Mouse (Mus musculus): Measurements from ENCODE around the gene Tars2. TPM values are rescaled to one million over a fixed set of nuclear protein-coding genes. Genes with fewer than 3 reads are reported as not detected.
A peak's percentile ranks its signal among the peaks of the same experiment; 100 is the strongest.

The Tars2 gene
- polyA plus RNA-seq, 1 experiment: 21.3 TPM

DNA sequence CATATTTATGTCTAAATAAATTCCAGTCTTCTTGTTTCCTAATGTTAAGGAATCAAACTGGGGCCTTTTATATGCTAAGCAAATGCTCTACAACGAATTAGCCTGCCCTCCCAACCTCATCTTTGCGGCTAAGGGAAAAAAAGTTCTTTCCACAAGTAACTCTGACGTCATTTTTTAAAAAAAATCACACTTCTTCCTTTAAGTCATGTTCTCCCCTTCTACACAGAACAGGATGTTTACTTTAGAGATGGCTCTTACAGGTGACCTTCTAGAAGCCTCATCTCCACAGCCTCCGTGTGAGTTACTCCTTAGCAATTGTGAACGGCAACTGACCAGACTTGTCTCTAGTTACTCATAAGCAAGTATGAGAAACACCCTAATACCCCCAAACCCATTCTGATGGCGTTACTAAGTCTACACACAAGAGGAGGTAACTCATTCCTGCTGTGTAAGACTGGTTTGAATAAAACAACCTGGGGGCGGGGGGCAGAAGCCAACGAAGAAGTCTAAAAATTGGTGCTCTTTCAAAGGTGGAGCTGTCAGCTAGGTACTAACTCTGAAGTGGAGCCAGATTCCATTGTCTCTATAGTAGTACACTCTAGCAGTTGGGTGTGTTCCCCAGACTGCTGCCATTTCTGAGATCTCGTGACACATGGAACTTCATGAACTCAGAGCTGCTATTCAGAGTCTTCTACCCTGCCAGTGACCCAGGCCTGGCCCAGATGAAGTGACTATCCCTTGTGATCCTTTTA is 1.4 kb downstream of the Tars2 start:
- peaks cover under 1% of the 10 kb centered on the region for H3K36me3 ChIP-seq (ENCODE audit: control insufficient read depth, insufficient read depth, low read length)
- H3K4me1 ChIP-seq (ENCODE audit: control insufficient read depth, insufficient read depth, insufficient read length, low read length): peaks cover 5% of the 10 kb centered on the region; the same call in 1 of the 2 replicates
- H3K4me3 ChIP-seq (ENCODE audit: low read depth, low read length): no peak overlapping the region
- no peak for TF ChIP-seq POLR2A (IDR thresholded peaks at IDR 0.05; ENCODE audit: low read depth, low read length)
- TF ChIP-seq CTCF (IDR thresholded peaks at IDR 0.05; ENCODE audit: extremely low read depth, insufficient read length, insufficient replicate concordance, low read depth, low read length): no peak
- WGBS: 36% methylated on average over 9 of the region's 9 CpGs
- H3K27ac ChIP-seq (ENCODE audit: insufficient read depth, low read depth, low read length): no peak overlapping the region
- H3K27me3 ChIP-seq (ENCODE audit: control insufficient read depth, insufficient read depth, low read length): no peaks in the 10 kb centered on the region

DNA sequence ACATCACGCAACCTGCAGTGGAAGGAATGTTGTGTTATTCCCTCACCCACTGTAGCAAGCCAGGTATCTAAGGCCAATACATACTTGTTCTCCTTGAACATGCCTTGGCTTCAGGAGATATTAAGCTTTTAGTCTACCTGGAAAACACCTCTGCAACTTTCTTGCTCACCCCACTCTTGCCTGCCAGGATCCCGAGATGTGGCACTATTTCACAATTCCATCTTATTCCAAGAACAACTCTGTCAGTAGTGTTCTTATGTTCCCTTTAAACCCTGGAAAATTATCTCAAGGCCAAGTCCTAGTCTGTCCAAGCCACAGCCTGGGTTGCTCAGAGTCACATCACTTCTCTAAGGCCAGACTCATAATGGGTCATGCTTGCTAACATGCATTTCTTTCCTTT is 3.2 kb downstream of the Tars2 start:
- TF ChIP-seq POLR2A (IDR thresholded peaks at IDR 0.05; ENCODE audit: low read depth, low read length) (no peak), CTCF (IDR thresholded peaks at IDR 0.05; ENCODE audit: extremely low read depth, insufficient read length, insufficient replicate concordance, low read depth, low read length) (no peak)
- Histone ChIP-seq H3K4me1 (ENCODE audit: control insufficient read depth, insufficient read depth, insufficient read length, low read length) (peaks cover 5% of the 10 kb centered on the region; the same call in 1 of the 2 replicates), H3K36me3 (ENCODE audit: control insufficient read depth, insufficient read depth, low read length) (peaks cover 5% of the 10 kb centered on the region; the same call in 1 of the 2 replicates), H3K27me3 (ENCODE audit: control insufficient read depth, insufficient read depth, low read length) (no peaks in the 10 kb centered on the region), H3K27ac (ENCODE audit: insufficient read depth, low read depth, low read length) (no peak overlapping the region), H3K4me3 (ENCODE audit: low read depth, low read length) (no peak overlapping the region)
- WGBS: 61% methylated on average over 2 of the region's 2 CpGs

DNA sequence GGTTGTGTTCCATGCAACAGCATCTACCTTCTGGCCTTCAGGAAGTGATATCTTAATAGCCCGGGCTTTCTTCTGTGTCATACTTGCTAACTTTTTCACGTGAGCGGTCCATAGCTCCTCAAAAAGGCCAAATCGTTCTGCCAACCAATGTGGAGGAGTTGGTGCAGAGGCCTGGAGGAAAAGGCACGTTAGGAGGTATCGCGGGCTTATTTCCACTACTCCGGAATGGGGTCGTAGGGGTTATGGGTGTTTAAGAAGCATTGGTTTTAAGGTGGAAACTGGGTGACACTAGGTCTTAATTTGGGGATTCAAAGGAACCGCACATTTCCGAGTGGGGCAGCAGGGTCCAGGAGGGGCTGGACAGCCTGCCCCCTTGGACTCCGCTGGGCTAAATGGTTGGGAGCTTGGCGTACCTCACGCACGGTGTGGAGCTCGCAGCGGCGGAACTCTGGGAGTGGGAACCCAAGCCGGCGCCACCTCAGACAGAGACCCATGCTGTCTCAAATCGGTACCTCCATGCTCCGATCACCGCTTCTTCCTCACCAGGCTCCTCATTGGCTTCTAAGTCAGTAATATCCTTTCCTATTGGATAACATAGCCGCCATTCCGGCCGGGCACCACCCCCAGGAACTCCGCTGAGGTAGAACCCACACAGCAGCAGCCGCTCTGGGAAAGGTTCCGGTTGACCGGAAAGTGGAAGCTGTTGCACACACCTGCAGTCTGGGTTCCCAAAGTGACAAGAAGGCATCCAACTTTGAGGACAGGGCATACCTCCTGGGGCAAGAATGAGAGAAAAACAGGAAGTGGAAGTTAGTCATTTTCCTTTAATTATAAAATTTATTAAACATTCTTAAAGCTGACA is 5.4 kb downstream of the Tars2 start:
- H3K4me1 ChIP-seq (ENCODE audit: control insufficient read depth, insufficient read depth, insufficient read length, low read length): peaks cover 5% of the 10 kb centered on the region; the same call in 1 of the 2 replicates
- WGBS: under 1% methylated on average over 30 of the region's 30 CpGs
- no peaks in the 10 kb centered on the region for H3K27me3 ChIP-seq (ENCODE audit: control insufficient read depth, insufficient read depth, low read length)
- peak overlapping the region; percentile 7; the same call in 1 of the 2 replicates for H3K27ac ChIP-seq (ENCODE audit: insufficient read depth, low read depth, low read length)
- TF ChIP-seq POLR2A (IDR thresholded peaks at IDR 0.05; ENCODE audit: low read depth, low read length) (peak; percentile 41; the same call in 1 of the 2 replicates), CTCF (IDR thresholded peaks at IDR 0.05; ENCODE audit: extremely low read depth, insufficient read length, insufficient replicate concordance, low read depth, low read length) (no peak)
- H3K36me3 ChIP-seq (ENCODE audit: control insufficient read depth, insufficient read depth, low read length): peaks cover 24% of the 10 kb centered on the region
- H3K4me3 ChIP-seq (ENCODE audit: low read depth, low read length): peak overlapping the region; percentile 99

DNA sequence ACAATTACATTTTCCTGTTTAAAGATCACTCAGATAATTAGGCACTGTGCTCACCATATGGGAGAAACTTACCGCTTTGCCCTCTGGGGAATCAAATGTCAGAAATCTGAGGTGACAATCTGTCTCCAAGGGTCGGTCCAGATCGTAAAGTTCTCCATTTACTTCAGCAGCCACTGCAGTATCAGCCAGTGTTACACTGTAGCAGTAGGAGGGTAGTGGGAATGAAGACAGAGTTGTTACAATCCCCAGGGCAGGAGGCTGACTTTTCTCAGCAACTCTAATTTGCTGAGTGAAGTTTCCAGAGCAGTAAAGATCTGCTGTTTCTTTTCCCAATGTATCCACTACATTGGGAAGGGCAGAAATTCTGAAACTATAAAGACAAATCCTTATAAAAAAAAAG is 7.1 kb downstream of the Tars2 start:
- no peak overlapping the region for H3K27ac ChIP-seq (ENCODE audit: insufficient read depth, low read depth, low read length)
- H3K4me1 ChIP-seq (ENCODE audit: control insufficient read depth, insufficient read depth, insufficient read length, low read length): peaks cover 9% of the 10 kb centered on the region; the same call in 1 of the 2 replicates
- H3K4me3 ChIP-seq (ENCODE audit: low read depth, low read length): no peak overlapping the region
- H3K36me3 ChIP-seq (ENCODE audit: control insufficient read depth, insufficient read depth, low read length): peaks cover 29% of the 10 kb centered on the region
- H3K27me3 ChIP-seq (ENCODE audit: control insufficient read depth, insufficient read depth, low read length): no peaks in the 10 kb centered on the region
- TF ChIP-seq CTCF (IDR thresholded peaks at IDR 0.05; ENCODE audit: extremely low read depth, insufficient read length, insufficient replicate concordance, low read depth, low read length): no peak
- no peak for TF ChIP-seq POLR2A (IDR thresholded peaks at IDR 0.05; ENCODE audit: low read depth, low read length)
- 83% methylated on average over 3 of the region's 3 CpGs for WGBS

DNA sequence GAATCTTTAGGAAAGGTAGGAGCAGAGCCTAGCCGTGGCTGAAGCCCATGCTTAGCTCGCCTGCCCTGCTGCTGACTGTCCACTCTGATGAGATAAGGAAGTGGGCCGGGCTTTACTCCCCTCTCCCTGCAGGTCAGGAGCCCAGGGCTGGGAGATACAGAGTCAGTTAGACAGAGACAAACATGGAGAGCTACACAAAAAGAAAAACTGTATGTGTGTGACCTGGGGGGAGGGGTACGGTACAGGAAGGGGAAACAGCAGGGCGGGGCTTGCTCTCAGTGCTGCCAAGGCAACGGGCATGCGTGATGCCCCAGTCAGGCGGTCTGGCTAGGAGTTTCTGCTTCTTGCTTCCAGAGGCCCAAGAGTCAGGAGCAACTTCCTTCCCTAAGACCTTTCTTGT is 19.6 kb downstream of the Tars2 start:
- no peak for TF ChIP-seq CTCF (IDR thresholded peaks at IDR 0.05; ENCODE audit: extremely low read depth, insufficient read length, insufficient replicate concordance, low read depth, low read length)
- TF ChIP-seq POLR2A (IDR thresholded peaks at IDR 0.05; ENCODE audit: low read depth, low read length): no peak
- WGBS: 70% methylated on average over 8 of the region's 8 CpGs
- Histone ChIP-seq H3K27ac (ENCODE audit: insufficient read depth, low read depth, low read length) (no peak overlapping the region), H3K27me3 (ENCODE audit: control insufficient read depth, insufficient read depth, low read length) (no peaks in the 10 kb centered on the region), H3K4me1 (ENCODE audit: control insufficient read depth, insufficient read depth, insufficient read length, low read length) (peaks cover 9% of the 10 kb centered on the region), H3K4me3 (ENCODE audit: low read depth, low read length) (no peak overlapping the region), H3K36me3 (ENCODE audit: control insufficient read depth, insufficient read depth, low read length) (peaks cover 40% of the 10 kb centered on the region)

DNA sequence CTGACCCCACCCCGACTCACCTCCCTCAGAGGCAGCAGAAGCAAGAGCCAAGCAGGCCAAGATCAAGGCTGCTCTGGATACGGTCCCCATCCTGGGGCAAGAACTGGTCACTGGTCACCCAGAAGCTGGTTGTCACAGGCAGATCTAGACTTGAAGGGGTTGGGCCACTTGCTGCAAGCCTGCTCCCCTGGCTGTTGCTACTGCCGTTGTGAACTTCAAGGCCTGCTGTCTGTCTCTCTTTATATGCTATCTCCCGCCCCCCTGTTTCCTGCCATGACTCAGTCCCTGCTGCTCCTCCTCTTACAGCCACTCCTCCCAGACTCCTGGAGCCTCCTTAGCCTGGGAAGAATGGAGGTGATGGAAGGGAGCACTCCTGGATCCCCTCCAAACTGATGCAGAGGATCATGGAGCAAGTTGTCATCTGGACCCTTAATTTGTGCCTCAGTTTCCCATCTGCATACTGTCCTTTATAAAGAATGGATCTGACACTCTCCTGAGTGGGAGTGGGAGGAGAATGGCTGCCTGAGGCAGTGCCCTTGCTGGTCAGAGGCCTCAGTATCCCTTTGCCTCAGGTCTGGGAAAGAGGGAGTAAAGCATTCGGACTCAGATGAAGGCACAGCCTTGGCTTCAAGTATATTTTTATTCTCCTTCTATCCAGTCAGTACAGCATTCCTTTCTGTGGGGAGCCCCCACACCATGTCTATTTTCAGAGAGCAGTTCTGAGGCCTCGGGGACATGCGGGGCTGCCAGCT is 20.5 kb downstream of the Tars2 start, which contains the start of gene Ecm1:
Gene Ecm1 (minus strand): TSS at position 217 of the 752 bp plus-strand sequence.
- no peaks in the 10 kb centered on the region for H3K27me3 ChIP-seq (ENCODE audit: control insufficient read depth, insufficient read depth, low read length)
- H3K27ac ChIP-seq (ENCODE audit: insufficient read depth, low read depth, low read length): peak within 1 kb of the TSS; percentile 72
- peak within 1 kb of the TSS; percentile 56 for H3K4me3 ChIP-seq (ENCODE audit: low read depth, low read length)
- 66% methylated on average over 7 of the region's 7 CpGs for WGBS
- H3K4me1 ChIP-seq (ENCODE audit: control insufficient read depth, insufficient read depth, insufficient read length, low read length): peaks cover 9% of the 10 kb centered on the region
- H3K36me3 ChIP-seq (ENCODE audit: control insufficient read depth, insufficient read depth, low read length): peaks cover 33% of the 10 kb centered on the region
- TF ChIP-seq POLR2A (IDR thresholded peaks at IDR 0.05; ENCODE audit: low read depth, low read length) (peak; percentile 48; the same call in 1 of the 2 replicates), CTCF (IDR thresholded peaks at IDR 0.05; ENCODE audit: extremely low read depth, insufficient read length, insufficient replicate concordance, low read depth, low read length) (no peak)
